Mouse (Mus musculus) G1E-ER4 (cell line): Measurements from ENCODE around the gene Mapk3. TPM values are rescaled to one million over a fixed set of nuclear protein-coding genes. Genes with fewer than 3 reads are reported as not detected.

Experiments used
- GATA1 ChIP-seq: IDR thresholded peaks from one replicate; pipeline ENCODE4 v1.8.0; 2012; ENCODE audit warnings: low read length, inconsistent platforms
- polyA plus RNA-seq: library from polyadenylated mRNA; stranded (reverse); fragments of >175 nt; gene quantifications from 2 replicates; pipeline ENCODE4 v1.2.3, GENCODE M21; 2012

Mapk3 gene
- polyA plus RNA-seq, 1 experiment, result 44.2 TPM

GRCm38 (mm10) chr7:126776598-126777057 lies 17.2 kb downstream of the Mapk3 start, which contains the start of gene Ypel3:
Gene Ypel3, plus strand, starts transcription at chr7:126776955.
- peak; percentile 61 for TF ChIP-seq GATA1

GRCm38 (mm10) chr7:126777476-126777875 lies 18.1 kb downstream of the Mapk3 start:
- TF ChIP-seq GATA1, result no peak

- no peak for TF ChIP-seq GATA1
Observed at GRCm38 (mm10) chr7:126778147-126778546, 18.7 kb downstream of the Mapk3 start.

GRCm38 (mm10) chr7:126779983-126780970 lies 20.9 kb downstream of the Mapk3 start:
- TF ChIP-seq GATA1, result no peak

- TF ChIP-seq GATA1, result no peak
Observed at GRCm38 (mm10) chr7:126780971-126781635, 21.7 kb downstream of the Mapk3 start, which contains the start of gene Tbx6. Gene Tbx6, plus strand, starts transcription at chr7:126781483.

- no peak for TF ChIP-seq GATA1
Observed at GRCm38 (mm10) chr7:126781661-126782370, 22.4 kb downstream of the Mapk3 start.

GRCm38 (mm10) chr7:126782693-126783092 lies 23.3 kb downstream of the Mapk3 start:
- no peak for TF ChIP-seq GATA1

GRCm38 (mm10) chr7:126784469-126784868 lies 25.1 kb downstream of the Mapk3 start:
- TF ChIP-seq GATA1, result no peak

- no peak for TF ChIP-seq GATA1
Observed at GRCm38 (mm10) chr7:126785056-126785455, 25.7 kb downstream of the Mapk3 start.

- TF ChIP-seq GATA1, result no peak
Observed at GRCm38 (mm10) chr7:126786142-126786541, 26.7 kb downstream of the Mapk3 start.

- no peak for TF ChIP-seq GATA1
Observed at GRCm38 (mm10) chr7:126789141-126789540, 29.7 kb downstream of the Mapk3 start.

GRCm38 (mm10) chr7:126791851-126792720 lies 32.7 kb downstream of the Mapk3 start, which contains the start of gene Ppp4c:
Gene Ppp4c, minus strand, starts transcription at chr7:126792496.
- TF ChIP-seq GATA1, result no peak

- TF ChIP-seq GATA1, result no peak
Observed at GRCm38 (mm10) chr7:126792721-126793443, 33.5 kb downstream of the Mapk3 start.
